Mouse (Mus musculus): ENCODE measurements at regions not wholly inside any gene's neighbourhood (a gene's known extent, or its start where the extent isn't known, plus 50 kb on each side); places are given as distances from the start of the nearest gene placed in this dataset.

GRCm38 (mm10) chr3:79000293-79000692 is 286.0 kb downstream of the Rapgef2 start:
- no peak for TF ChIP-seq CTCF (conservative IDR thresholded peaks at IDR 0.05; ENCODE audit: insufficient read depth, insufficient read length, low read depth, low read length)
- TF ChIP-seq POLR2A (IDR thresholded peaks at IDR 0.05; ENCODE audit: low read depth, low read length): no peak
